Mouse (Mus musculus) olfactory bulb, adult 2 months (tissue): ENCODE measurements around the gene Rpl10a. TPM values are rescaled to one million over a fixed set of nuclear protein-coding genes. Genes with fewer than 3 reads are reported as not detected.
"Not testable (repeated sequence)": the region's sequence is repeated elsewhere in the genome, so short reads cannot be mapped to it uniquely, and the experiment has no call there.

Experiments
- H3K27ac ChIP-seq: fragments of 200-500 bp; 2 replicates; pipeline ENCODE4 v1.5.1; 2012; ENCODE audit warnings: low read depth, low read length; ENCODE audit not compliant: insufficient read depth
- H3K4me1 ChIP-seq: fragments of 200-500 bp; 2 replicates; pipeline ENCODE4 v1.6.1; 2012; ENCODE audit warnings: low read length; ENCODE audit not compliant: control insufficient read depth, insufficient read depth
- H3K4me3 ChIP-seq: fragments of 200-500 bp; 2 replicates; pipeline ENCODE4 v1.5.1; 2012; ENCODE audit warnings: mild to moderate bottlenecking, low read depth, low read length, moderate library complexity; ENCODE audit not compliant: insufficient read depth
- CTCF ChIP-seq: fragments of 200-500 bp; IDR thresholded peaks from 2 replicates; pipeline ENCODE4 v1.5.1; 2012; ENCODE audit warnings: low read depth, mild to moderate bottlenecking, low read length, moderate library complexity; ENCODE audit not compliant: insufficient read depth
- POLR2A ChIP-seq: fragments of 200-500 bp; IDR thresholded peaks from 2 replicates; pipeline ENCODE4 v1.6.1; 2012; ENCODE audit warnings: mild to moderate bottlenecking, low read depth, low read length, moderate library complexity; ENCODE audit not compliant: insufficient read depth
- WGBS: fragments of 180-500 bp; shearing (Covaris S2); methylation state at CpG from one replicate; pipeline ENCODE4 v1.1.7; 2018; 5-methylcytosine and 5-hydroxymethylcytosine counted together
- polyA plus RNA-seq: library from polyadenylated mRNA; stranded (reverse); fragments of >200 nt; gene quantifications from 2 replicates; pipeline ENCODE4 v1.2.4, GENCODE M21; 2012; ENCODE audit warnings: low replicate concordance; ENCODE audit not compliant: missing spikeins, insufficient read depth, insufficient read length

Gene Rpl10a
- polyA plus RNA-seq, 1 experiment = not detected

DNA sequence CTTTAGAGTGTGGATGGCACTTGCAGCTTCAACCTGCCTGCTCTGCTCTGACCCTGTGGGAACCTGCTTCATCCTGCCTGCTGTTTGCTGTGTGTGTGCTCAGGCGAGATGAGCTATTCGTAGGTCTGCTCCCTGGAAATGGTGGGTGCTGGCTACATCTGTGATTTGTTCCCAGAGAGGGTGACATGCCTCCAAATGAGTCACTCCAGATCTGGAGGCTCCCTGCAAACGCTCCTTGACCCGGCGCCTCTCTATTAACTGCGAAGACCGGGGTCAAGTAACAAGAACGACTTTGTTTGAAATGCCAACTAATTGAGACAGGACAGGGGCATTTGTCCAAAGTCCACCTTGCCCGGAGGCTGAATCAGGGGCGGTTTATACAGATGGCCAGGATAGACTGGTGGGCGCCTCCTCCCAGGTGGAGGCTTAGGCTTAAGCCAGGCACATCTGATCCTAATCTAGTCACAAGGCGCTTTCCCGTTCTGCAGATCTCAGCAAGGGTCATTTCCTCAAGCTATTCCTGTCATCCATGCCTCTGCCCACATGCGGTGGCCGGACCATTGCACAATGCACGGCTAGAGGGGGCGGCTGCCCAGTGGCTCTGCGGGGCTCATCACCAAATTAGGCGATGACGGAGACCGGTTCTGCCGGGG lies 472 bp upstream of the Rpl10a start:
- WGBS = 3% methylated on average over 22 of the region's 22 CpGs
- peak overlapping the region; percentile 97 for H3K27ac ChIP-seq
- H3K4me3 ChIP-seq = peak overlapping the region; percentile 62
- TF ChIP-seq CTCF = no peak
- no peak for TF ChIP-seq POLR2A
- H3K4me1 ChIP-seq = peaks cover 27% of the 10 kb centered on the region

DNA sequence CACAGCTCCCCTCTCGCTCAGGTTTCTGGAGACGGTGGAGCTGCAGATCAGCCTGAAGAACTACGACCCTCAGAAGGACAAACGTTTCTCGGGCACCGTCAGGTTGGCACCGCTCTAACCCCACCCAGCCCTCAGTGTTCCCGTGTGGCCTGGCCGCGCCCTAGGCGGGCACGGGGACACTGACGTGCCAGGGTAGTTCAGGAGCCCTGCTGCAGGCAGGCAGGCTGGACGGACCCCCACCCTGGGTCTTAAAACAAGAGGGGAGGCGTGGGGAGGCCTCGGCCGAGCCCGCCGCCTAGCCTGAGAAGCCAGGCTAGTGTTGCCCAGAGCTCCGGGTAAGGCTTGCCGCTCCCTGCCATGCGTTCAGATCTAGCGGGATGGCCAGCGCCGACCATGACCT lies 675 bp downstream of the Rpl10a start:
- WGBS = under 1% methylated on average over 25 of the region's 25 CpGs
- H3K4me1 ChIP-seq = peaks cover 34% of the 10 kb centered on the region
- TF ChIP-seq CTCF (no peak), POLR2A (no peak)
- peak overlapping the region; percentile 62 for H3K4me3 ChIP-seq
- peak overlapping the region; percentile 76 for H3K27ac ChIP-seq

DNA sequence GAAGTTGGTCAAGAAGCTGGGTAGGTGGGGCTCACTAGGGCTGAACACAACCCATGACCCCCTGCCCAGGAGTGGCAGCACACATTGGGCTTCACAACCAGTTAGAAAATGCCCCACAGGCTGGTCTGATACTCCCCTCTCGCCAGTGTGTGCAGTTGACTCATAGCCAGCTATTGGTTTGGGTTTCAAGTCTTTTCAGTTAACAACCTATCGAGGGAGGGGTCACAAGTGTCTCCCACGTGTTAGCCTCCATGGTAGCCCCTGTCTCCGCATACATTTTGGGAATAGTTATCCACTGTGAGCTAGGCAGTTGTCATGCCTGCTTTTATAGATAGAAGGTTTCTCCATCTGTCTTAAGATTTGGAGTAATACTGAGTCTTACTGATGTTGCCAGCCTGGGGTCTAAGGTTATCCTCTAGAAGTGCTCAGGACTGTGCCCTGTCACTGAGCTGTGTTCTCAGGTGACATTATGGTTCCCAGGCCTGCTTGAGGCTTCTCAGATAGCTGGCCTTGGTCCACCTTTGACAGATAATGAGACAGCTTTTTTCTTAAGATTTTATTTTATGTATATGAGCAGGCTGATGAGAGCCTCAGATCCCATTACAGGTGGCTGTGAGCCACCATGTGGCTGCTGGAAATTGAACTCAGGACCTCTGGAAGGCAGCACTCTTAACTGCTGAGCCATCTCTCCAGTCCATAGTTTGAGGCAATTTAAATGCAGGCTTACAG lies 1.4 kb downstream of the Rpl10a start:
- no peak overlapping the region for H3K27ac ChIP-seq
- 13% methylated on average over 4 of the region's 4 CpGs for WGBS

DNA sequence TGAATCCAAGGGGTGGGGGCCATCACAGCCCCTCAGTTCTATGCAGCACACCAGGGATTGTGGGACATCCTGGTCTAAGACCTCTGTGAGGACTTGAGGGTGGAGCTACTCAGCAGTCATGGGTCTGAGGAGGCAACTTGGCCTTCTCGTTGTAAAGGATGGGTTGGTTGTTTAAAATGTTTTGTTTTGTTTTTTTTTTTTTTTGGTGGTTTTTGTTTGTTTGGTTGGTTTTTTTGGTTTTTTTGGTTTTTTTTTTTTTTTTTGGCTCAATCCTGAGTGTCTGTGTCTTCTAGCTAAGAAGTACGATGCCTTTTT lies 1.9 kb downstream of the Rpl10a start:
- 39% methylated on average over 2 of the region's 2 CpGs for WGBS
- no peak for TF ChIP-seq CTCF
- TF ChIP-seq POLR2A = no peak
- Histone ChIP-seq H3K27ac (no peak overlapping the region), H3K4me1 (peaks cover 38% of the 10 kb centered on the region), H3K4me3 (no peak overlapping the region)

More for the DNA sequence above, 1.4 kb downstream of the Rpl10a start:
- peak overlapping the region; percentile 62 for H3K4me3 ChIP-seq
- peaks cover 38% of the 10 kb centered on the region for H3K4me1 ChIP-seq
- no peak for TF ChIP-seq POLR2A
- TF ChIP-seq CTCF = no peak

GRCm38 (mm10) chr17:28330590-28330989 lies 2.3 kb downstream of the Rpl10a start:
- H3K4me3 ChIP-seq, H3K27ac ChIP-seq: not testable (repeated sequence)
- WGBS = 62% methylated on average over 8 of the region's 8 CpGs
- peaks cover 38% of the 10 kb centered on the region for H3K4me1 ChIP-seq

GRCm38 (mm10) chr17:28331241-28332112 lies 3.2 kb downstream of the Rpl10a start:
- Histone ChIP-seq H3K27ac (no peak overlapping the region), H3K4me1 (peaks cover 37% of the 10 kb centered on the region), H3K4me3 (no peak overlapping the region)
- 46% methylated on average over 7 of the region's 7 CpGs for WGBS
- TF ChIP-seq POLR2A (no peak), CTCF (no peak)

GRCm38 (mm10) chr17:28332113-28332914 lies 4.0 kb downstream of the Rpl10a start:
- H3K4me3 ChIP-seq = no peak overlapping the region
- peaks cover 28% of the 10 kb centered on the region for H3K4me1 ChIP-seq
- WGBS = 66% methylated on average over 13 of the region's 13 CpGs
- TF ChIP-seq POLR2A = no peak
- TF ChIP-seq CTCF = no peak
- H3K27ac ChIP-seq = no peak overlapping the region

- H3K4me1 ChIP-seq = peaks cover 21% of the 10 kb centered on the region
- H3K27ac ChIP-seq = no peak overlapping the region
- no peak overlapping the region for H3K4me3 ChIP-seq
- WGBS = 77% methylated on average over 31 of the region's 31 CpGs
- TF ChIP-seq CTCF (no peak), POLR2A (no peak)
These were observed 4.8 kb downstream of the Rpl10a start for GRCm38 (mm10) chr17:28332915-28333546.
